Comparison of ENCODE assay signal across 14 mouse cellular contexts in the genomic region with DNA sequence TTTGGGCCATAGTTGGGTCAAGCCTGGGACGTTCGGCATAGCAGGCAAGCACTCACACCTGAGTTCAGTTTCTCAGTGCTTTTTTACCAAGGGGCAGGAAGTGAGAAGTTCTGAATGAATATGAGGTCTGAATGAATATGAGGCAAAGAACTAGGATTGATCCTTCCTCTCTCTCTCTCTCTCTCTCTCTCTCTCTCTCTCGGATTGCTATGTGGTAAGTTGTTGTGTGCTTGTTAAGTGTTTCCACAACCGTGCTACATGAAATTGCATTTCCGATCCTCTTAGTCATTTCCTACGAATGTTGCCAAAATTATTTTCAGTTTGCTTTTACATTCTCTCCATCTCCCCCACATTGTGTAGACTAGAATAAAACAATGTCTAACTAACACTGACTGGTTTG.
A peak's percentile ranks its signal among the peaks of the same experiment; 100 is the strongest.
DNase-seq lines count a peak whose midpoint lies in the region; ATAC-seq lines count a peak whose summit lies in the region.
"Had no signal": no experiment of that assay in that cellular context is flagged by ENCODE, and none has a peak within 500 bp of the region (broad histone marks: within the 10 kb centered on the region; RNA-seq: fewer than 3 reads in every experiment).

No protein-coding gene starts in this region.

- ATAC-seq in megakaryocyte progenitor cell, adult 5-6 weeks (replicated peaks; ENCODE audit: poor library complexity): peak; percentile 35; the same call in 1 of the 2 replicates
- ATAC-seq: forebrain, embryonic 14.5 days had no signal

- DNase-seq in 416B (ENCODE audit: low read depth) (peak; percentile 72), adipocyte (ENCODE audit: low spot score) (peak; percentile 18)
- peak; percentile 53 for DNase-seq in CD4-positive helper T cell, adult 2 months (ENCODE audit: low read depth, low spot score)
- DNase-seq in lung, postnatal 14 days: no peak
- no peak for DNase-seq in yolk sac, embryonic 10.5 days (ENCODE audit: low spot score)
- DNase-seq in thymus, postnatal 0 days (ENCODE audit: low spot score): no peak
- no peak for DNase-seq in ovary, postnatal 10 days (ENCODE audit: low spot score)
- DNase-seq: cerebellum, adult 18-20 months; cerebellum, postnatal 25 days; heart, adult 11 months; kidney, adult 18-20 months; right cerebral cortex, postnatal 4 days had no signal

Comparison
In these comparisons a context has a peak if more than half of its experiments do, and no peak if none do; other contexts are left out.
1. DNase-seq: peak in 416B (single experiment), CD4-positive helper T cell, adult 2 months (single experiment) and adipocyte (single experiment); none in lung, postnatal 14 days (single experiment), yolk sac, embryonic 10.5 days (single experiment), thymus, postnatal 0 days (single experiment) and ovary, postnatal 10 days (single experiment).